Mouse (Mus musculus) ovary, adult 2 months (tissue): Measurements from ENCODE around the gene Rtn4ip1. TPM values are rescaled to one million over a fixed set of nuclear protein-coding genes. Genes with fewer than 3 reads are reported as not detected.

Source experiments
- polyA plus RNA-seq: library from polyadenylated mRNA; depleted of rRNA; stranded (reverse); fragments of >200 nt; gene quantifications from 2 replicates; pipeline ENCODE4 v1.2.3, GENCODE M21; 2012; rRNA removed

Rtn4ip1 gene
- polyA plus RNA-seq = 4.3 and 5.9 TPM in 2 replicates

DNA sequence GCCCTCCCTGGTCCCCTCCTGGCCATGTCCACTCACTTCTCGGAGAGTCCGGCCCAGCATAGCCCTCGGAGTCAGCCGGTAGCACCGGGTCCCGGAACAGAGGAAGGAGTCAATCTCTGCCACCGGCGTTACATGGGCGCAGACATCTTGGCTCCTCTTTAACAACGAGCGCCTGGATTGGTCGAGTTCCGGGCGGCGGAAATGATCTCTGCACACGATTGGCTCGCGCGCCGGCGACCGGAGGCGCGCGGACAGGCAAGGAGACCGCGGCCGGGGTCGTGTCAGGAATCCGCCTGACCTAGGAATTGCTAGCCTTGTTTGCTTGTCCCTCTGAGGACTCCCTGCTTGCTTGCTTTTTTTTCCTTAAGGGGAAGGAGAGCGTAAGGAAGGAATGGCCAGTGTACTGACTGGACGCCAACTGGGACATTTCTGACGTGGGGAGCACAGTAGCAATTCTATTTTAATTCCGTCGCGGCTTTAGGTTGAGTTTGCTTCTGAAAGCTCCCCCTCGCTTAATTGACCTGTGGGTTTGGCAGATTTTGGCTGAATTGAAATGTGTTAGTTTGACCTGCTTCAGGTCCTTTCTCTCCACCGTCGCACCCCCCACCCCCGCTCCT is at the start of gene Rtn4ip1, which contains the start of gene Qrsl1:
TSS of gene Rtn4ip1 (plus strand) at position 230 of the 617 bp plus-strand sequence.
TSS of gene Qrsl1 (minus strand) at position 168 of the 617 bp plus-strand sequence.

Other genes with a start within 250 kb of the Rtn4ip1 start
- gene Qrsl1, start 62 bp upstream of the Rtn4ip1 start, polyA plus RNA-seq = 7.0 and 7.4 TPM in 2 replicates
- 1.7 TPM in 2 replicates for gene Crybg1, start 247.0 kb downstream of the Rtn4ip1 start, polyA plus RNA-seq